Mouse (Mus musculus): ENCODE results near the gene Golgb1.

DNA sequence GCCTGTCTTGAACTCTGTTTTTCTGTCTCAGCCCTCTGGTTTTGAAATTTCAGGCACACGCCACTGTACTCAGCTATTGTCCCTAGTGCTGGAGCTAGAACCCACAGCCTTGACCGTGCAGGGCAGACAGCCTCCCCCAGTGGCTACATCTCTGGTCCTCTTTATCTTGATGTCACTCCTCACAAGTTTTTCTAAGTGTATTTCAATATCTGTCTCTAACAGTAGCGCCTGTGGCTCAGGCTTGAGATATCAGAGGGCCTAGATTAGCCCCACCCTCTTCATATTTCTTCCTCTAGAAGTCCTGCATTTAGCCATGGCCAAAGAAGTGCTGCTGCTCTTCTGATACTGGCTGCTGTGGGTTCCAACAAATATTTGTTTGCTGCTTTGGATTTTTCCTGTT, 15.6 kb downstream of the Golgb1 start:
- TF ChIP-seq POLR2A (IDR thresholded peaks at IDR 0.05; ENCODE audit: low read depth, low read length), result no peak
- no peak for TF ChIP-seq CTCF (IDR thresholded peaks at IDR 0.05; ENCODE audit: extremely low read depth, insufficient read length, insufficient replicate concordance, low read depth, low read length)

Measured in small intestine, adult 2 months (tissue).